Mouse (Mus musculus): ENCODE data around the gene Acsbg1. TPM values are rescaled to one million over a fixed set of nuclear protein-coding genes. Genes with fewer than 3 reads are reported as not detected.
A peak's percentile ranks its signal among the peaks of the same experiment; 100 is the strongest.
"Not testable (repeated sequence)": the region's sequence is repeated elsewhere in the genome, so short reads cannot be mapped to it uniquely, and the experiment has no call there.

The Acsbg1 gene
- total and polyA plus RNA-seq, 2 experiments, result under 0.01 to 0.12 TPM

- peak within 1 kb of the TSS; percentile 94 for H3K9ac ChIP-seq (ENCODE audit: low read depth, low read length)
- under 1% methylated on average over 73 of the region's 73 CpGs for WGBS
- no peak for TF ChIP-seq CTCF (IDR thresholded peaks at IDR 0.05; ENCODE audit: low read depth, low read length)
- peak; percentile 88 for TF ChIP-seq POLR2A (IDR thresholded peaks at IDR 0.05; ENCODE audit: extremely low read depth, insufficient read depth, low read length)
- H3K27ac ChIP-seq (replicated peaks; ENCODE audit: insufficient read depth, low read depth, low read length), result peak within 1 kb of the TSS; percentile 81
- peak within 1 kb of the TSS; percentile 72 for H3K4me3 ChIP-seq (ENCODE audit: insufficient read depth, low read depth, low read length)
- peaks cover 10% of the 10 kb centered on the region for H3K36me3 ChIP-seq (ENCODE audit: control insufficient read depth, insufficient read depth, low read length)
- no peaks in the 10 kb centered on the region for H3K27me3 ChIP-seq (ENCODE audit: control insufficient read depth, insufficient read depth, low read length)
- H3K79me2 ChIP-seq (ENCODE audit: control insufficient read depth, insufficient read depth, low read length), result peaks cover 7% of the 10 kb centered on the region
- H3K4me1 ChIP-seq (ENCODE audit: control insufficient read depth, insufficient read depth, low read length), result peaks cover 7% of the 10 kb centered on the region
- peak; percentile 77 for DNase-seq (ENCODE audit: extremely low read depth, low read depth, low spot score)
These were observed 75.2 kb downstream of the Acsbg1 start, which contains the start of gene Idh3a for GRCm38 (mm10) chr9:54586199-54587061. TSS of gene Idh3a (plus strand) at chr9:54586334.

DNA sequence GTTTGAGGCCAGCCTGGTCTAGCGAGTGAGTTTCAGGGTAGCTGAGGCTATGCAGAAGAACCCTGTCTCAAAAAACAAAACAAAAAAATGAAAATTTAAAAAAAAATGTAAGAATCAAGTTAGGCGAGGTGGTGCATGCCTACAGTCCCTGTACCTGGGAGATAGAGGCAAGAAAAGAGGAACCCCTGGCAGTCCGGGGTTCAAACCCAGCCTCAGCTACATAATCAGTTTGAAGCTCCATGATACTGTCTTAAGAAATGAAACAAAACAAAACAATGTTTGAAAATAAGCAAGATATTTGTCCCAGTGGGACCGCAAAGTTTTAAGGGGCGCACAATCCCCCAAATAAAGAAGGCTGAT lies 75.9 kb downstream of the Acsbg1 start:
- WGBS, result 39% methylated on average over 5 of the region's 5 CpGs
- Histone ChIP-seq H3K27ac (replicated peaks; ENCODE audit: insufficient read depth, low read depth, low read length) (no peak overlapping the region), H3K4me3 (ENCODE audit: insufficient read depth, low read depth, low read length) (no peak overlapping the region), H3K36me3 (ENCODE audit: control insufficient read depth, insufficient read depth, low read length) (peaks cover 8% of the 10 kb centered on the region), H3K79me2 (ENCODE audit: control insufficient read depth, insufficient read depth, low read length) (peaks cover 7% of the 10 kb centered on the region), H3K9ac (ENCODE audit: low read depth, low read length) (no peak overlapping the region), H3K27me3 (ENCODE audit: control insufficient read depth, insufficient read depth, low read length) (no peaks in the 10 kb centered on the region), H3K4me1 (ENCODE audit: control insufficient read depth, insufficient read depth, low read length) (peaks cover 7% of the 10 kb centered on the region)
- TF ChIP-seq CTCF (IDR thresholded peaks at IDR 0.05; ENCODE audit: low read depth, low read length), result no peak
- no peak for TF ChIP-seq POLR2A (IDR thresholded peaks at IDR 0.05; ENCODE audit: extremely low read depth, insufficient read depth, low read length)
- DNase-seq (ENCODE audit: extremely low read depth, low read depth, low spot score), result no peak

- H3K27ac ChIP-seq (replicated peaks; ENCODE audit: insufficient read depth, low read depth, low read length); DNase-seq (ENCODE audit: extremely low read depth, low read depth, low spot score); H3K4me1 ChIP-seq (ENCODE audit: control insufficient read depth, insufficient read depth, low read length); H3K36me3 ChIP-seq (ENCODE audit: control insufficient read depth, insufficient read depth, low read length); H3K79me2 ChIP-seq (ENCODE audit: control insufficient read depth, insufficient read depth, low read length); H3K9ac ChIP-seq (ENCODE audit: low read depth, low read length); H3K4me3 ChIP-seq (ENCODE audit: insufficient read depth, low read depth, low read length); H3K27me3 ChIP-seq (ENCODE audit: control insufficient read depth, insufficient read depth, low read length): not testable (repeated sequence)
- WGBS, result 84% methylated on average over 2 of the region's 2 CpGs
These were observed 77.5 kb downstream of the Acsbg1 start for GRCm38 (mm10) chr9:54584127-54584526.

- WGBS, result 57% methylated on average over 1 of the region's 1 CpGs
- Histone ChIP-seq H3K4me3 (ENCODE audit: insufficient read depth, low read depth, low read length) (no peak overlapping the region), H3K4me1 (ENCODE audit: control insufficient read depth, insufficient read depth, low read length) (peaks cover 7% of the 10 kb centered on the region), H3K36me3 (ENCODE audit: control insufficient read depth, insufficient read depth, low read length) (no peaks in the 10 kb centered on the region), H3K9ac (ENCODE audit: low read depth, low read length) (no peak overlapping the region), H3K79me2 (ENCODE audit: control insufficient read depth, insufficient read depth, low read length) (peaks cover 7% of the 10 kb centered on the region), H3K27ac (replicated peaks; ENCODE audit: insufficient read depth, low read depth, low read length) (no peak overlapping the region), H3K27me3 (ENCODE audit: control insufficient read depth, insufficient read depth, low read length) (no peaks in the 10 kb centered on the region)
- no peak for DNase-seq (ENCODE audit: extremely low read depth, low read depth, low spot score)
- TF ChIP-seq CTCF (IDR thresholded peaks at IDR 0.05; ENCODE audit: low read depth, low read length) (no peak), POLR2A (IDR thresholded peaks at IDR 0.05; ENCODE audit: extremely low read depth, insufficient read depth, low read length) (no peak)
These were observed 78.0 kb downstream of the Acsbg1 start for GRCm38 (mm10) chr9:54583712-54584111.

GRCm38 (mm10) chr9:54571130-54571839 lies 90.4 kb downstream of the Acsbg1 start:
- peak; percentile 87 for DNase-seq (ENCODE audit: extremely low read depth, low read depth, low spot score)
- Histone ChIP-seq H3K9ac (ENCODE audit: low read depth, low read length) (no peak overlapping the region), H3K36me3 (ENCODE audit: control insufficient read depth, insufficient read depth, low read length) (no peaks in the 10 kb centered on the region), H3K27ac (replicated peaks; ENCODE audit: insufficient read depth, low read depth, low read length) (peak overlapping the region; percentile 2; the same call in 1 of the 2 replicates), H3K4me3 (ENCODE audit: insufficient read depth, low read depth, low read length) (no peak overlapping the region), H3K79me2 (ENCODE audit: control insufficient read depth, insufficient read depth, low read length) (no peaks in the 10 kb centered on the region), H3K4me1 (ENCODE audit: control insufficient read depth, insufficient read depth, low read length) (peaks cover 5% of the 10 kb centered on the region; the same call in 1 of the 2 replicates), H3K27me3 (ENCODE audit: control insufficient read depth, insufficient read depth, low read length) (no peaks in the 10 kb centered on the region)
- WGBS, result 22% methylated on average over 9 of the region's 9 CpGs
- TF ChIP-seq POLR2A (IDR thresholded peaks at IDR 0.05; ENCODE audit: extremely low read depth, insufficient read depth, low read length), result no peak
- no peak for TF ChIP-seq CTCF (IDR thresholded peaks at IDR 0.05; ENCODE audit: low read depth, low read length)

Measured in liver, adult 2 months (tissue).